Mouse (Mus musculus): Measurements from ENCODE around the gene Sh3bgrl2. TPM values are rescaled to one million over a fixed set of nuclear protein-coding genes. Genes with fewer than 3 reads are reported as not detected.
A peak's percentile ranks its signal among the peaks of the same experiment; 100 is the strongest.

The Sh3bgrl2 gene
- polyA plus RNA-seq, 1 experiment, result 13.8 TPM

DNA sequence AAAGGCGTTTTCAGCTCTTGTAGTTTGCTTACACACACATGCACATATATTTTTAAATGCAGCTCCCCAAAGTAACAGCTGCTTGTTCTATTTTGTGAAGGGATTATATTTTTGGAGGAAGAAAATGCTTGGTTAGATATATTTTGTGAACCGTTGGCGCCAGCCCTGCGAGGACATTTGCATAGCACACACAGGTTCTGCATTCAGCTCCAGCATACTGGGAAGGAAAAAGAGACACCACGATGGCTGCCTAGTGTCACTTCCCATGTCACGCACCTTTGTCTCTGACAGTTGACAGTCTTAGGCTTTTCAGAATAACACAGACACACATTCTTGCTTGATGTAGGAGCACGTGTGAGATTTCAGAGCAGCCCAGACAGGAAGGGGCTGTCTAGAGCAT is 49.9 kb downstream of the Sh3bgrl2 start:
- Histone ChIP-seq H3K27ac (ENCODE audit: insufficient read depth, low read length) (peak overlapping the region; percentile 43; the same call in 1 of the 2 replicates), H3K4me3 (ENCODE audit: insufficient read depth, low read length) (no peak overlapping the region), H3K4me1 (ENCODE audit: control insufficient read depth, insufficient read depth, low read length) (peaks cover 24% of the 10 kb centered on the region)
- TF ChIP-seq POLR2A (IDR thresholded peaks at IDR 0.05; ENCODE audit: extremely low read depth, insufficient read depth, low read length) (no peak), CTCF (IDR thresholded peaks at IDR 0.05; ENCODE audit: extremely low read depth, insufficient read depth, low read length) (no peak)

DNA sequence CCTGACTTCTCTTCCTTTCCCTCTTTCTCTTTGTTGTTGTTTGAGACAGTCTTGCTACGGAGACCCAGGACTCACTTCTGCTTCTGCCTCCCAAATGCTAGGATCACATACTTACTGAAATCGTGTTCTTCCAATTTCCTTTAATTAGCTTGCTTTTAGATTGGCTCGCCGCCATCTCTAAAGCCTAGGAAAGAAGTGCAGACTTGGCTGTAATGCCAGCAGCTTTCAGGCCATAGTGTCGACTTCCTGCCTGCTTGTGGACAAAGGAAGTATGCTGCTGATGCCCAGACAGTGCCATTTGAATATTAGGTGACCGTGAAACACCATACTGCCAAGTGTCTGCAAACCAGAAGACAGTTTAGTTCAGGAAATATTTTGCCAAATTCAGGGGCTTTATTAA is 51.4 kb downstream of the Sh3bgrl2 start:
- H3K4me1 ChIP-seq (ENCODE audit: control insufficient read depth, insufficient read depth, low read length), result peaks cover 24% of the 10 kb centered on the region
- TF ChIP-seq POLR2A (IDR thresholded peaks at IDR 0.05; ENCODE audit: extremely low read depth, insufficient read depth, low read length) (no peak), CTCF (IDR thresholded peaks at IDR 0.05; ENCODE audit: extremely low read depth, insufficient read depth, low read length) (no peak)
- no peak overlapping the region for H3K27ac ChIP-seq (ENCODE audit: insufficient read depth, low read length)
- H3K4me3 ChIP-seq (ENCODE audit: insufficient read depth, low read length), result no peak overlapping the region

GRCm38 (mm10) chr9:83600286-83601048 is 52.3 kb downstream of the Sh3bgrl2 start:
- no peak for TF ChIP-seq CTCF (IDR thresholded peaks at IDR 0.05; ENCODE audit: extremely low read depth, insufficient read depth, low read length)
- no peak for TF ChIP-seq POLR2A (IDR thresholded peaks at IDR 0.05; ENCODE audit: extremely low read depth, insufficient read depth, low read length)
- H3K4me3 ChIP-seq (ENCODE audit: insufficient read depth, low read length), result no peak overlapping the region
- H3K27ac ChIP-seq (ENCODE audit: insufficient read depth, low read length), result no peak overlapping the region
- peaks cover 21% of the 10 kb centered on the region for H3K4me1 ChIP-seq (ENCODE audit: control insufficient read depth, insufficient read depth, low read length)

- Histone ChIP-seq H3K4me1 (ENCODE audit: control insufficient read depth, insufficient read depth, low read length) (peaks cover 14% of the 10 kb centered on the region; the same call in 1 of the 2 replicates), H3K4me3 (ENCODE audit: insufficient read depth, low read length) (no peak overlapping the region), H3K27ac (ENCODE audit: insufficient read depth, low read length) (no peak overlapping the region)
- no peak for TF ChIP-seq POLR2A (IDR thresholded peaks at IDR 0.05; ENCODE audit: extremely low read depth, insufficient read depth, low read length)
- no peak for TF ChIP-seq CTCF (IDR thresholded peaks at IDR 0.05; ENCODE audit: extremely low read depth, insufficient read depth, low read length)
Observed at GRCm38 (mm10) chr9:83602176-83602770, 54.1 kb downstream of the Sh3bgrl2 start.

- H3K27ac ChIP-seq (ENCODE audit: insufficient read depth, low read length), result no peak overlapping the region
- TF ChIP-seq CTCF (IDR thresholded peaks at IDR 0.05; ENCODE audit: extremely low read depth, insufficient read depth, low read length), result no peak
- TF ChIP-seq POLR2A (IDR thresholded peaks at IDR 0.05; ENCODE audit: extremely low read depth, insufficient read depth, low read length), result no peak
- H3K4me3 ChIP-seq (ENCODE audit: insufficient read depth, low read length), result no peak overlapping the region
- H3K4me1 ChIP-seq (ENCODE audit: control insufficient read depth, insufficient read depth, low read length), result peaks cover 13% of the 10 kb centered on the region; the same call in 1 of the 2 replicates
Observed at GRCm38 (mm10) chr9:83603159-83603558, 55.0 kb downstream of the Sh3bgrl2 start.

DNA sequence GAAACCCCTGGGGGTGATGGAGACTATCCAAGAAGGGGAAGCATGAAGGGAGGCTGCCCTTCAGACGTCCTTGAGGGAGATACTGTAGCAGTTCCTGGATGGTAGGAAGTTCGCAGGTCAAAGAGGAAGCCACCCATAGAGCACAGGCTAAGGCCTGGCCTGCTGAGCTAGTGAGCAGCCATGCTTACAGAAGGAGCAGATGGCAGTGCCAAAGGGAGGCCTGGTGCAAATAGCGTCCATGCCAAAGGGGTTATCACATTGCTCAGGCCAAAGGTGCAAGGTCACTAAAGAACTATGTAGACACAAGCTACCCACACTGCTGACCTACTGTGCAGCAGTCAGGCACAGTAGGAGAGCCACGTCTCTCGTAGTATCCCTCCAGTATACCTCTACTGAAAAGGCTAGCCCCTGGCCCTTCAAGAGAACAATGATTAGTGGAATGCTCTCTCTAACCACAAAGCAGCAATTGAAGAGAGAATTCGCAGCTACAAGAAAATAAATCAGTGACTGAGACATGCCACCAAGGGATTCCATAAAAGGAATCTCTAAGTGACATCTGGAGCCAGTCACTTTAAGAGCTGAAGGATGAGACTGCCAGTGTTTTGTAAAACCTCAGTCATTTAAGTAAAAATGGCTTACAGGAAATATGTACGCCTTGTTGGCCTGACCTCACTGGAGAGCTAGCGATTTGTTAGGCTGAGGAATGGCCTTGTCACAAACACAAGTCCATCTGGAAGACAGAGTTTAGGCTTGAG is 57.9 kb downstream of the Sh3bgrl2 start:
- no peak overlapping the region for H3K27ac ChIP-seq (ENCODE audit: insufficient read depth, low read length)
- TF ChIP-seq POLR2A (IDR thresholded peaks at IDR 0.05; ENCODE audit: extremely low read depth, insufficient read depth, low read length) (no peak), CTCF (IDR thresholded peaks at IDR 0.05; ENCODE audit: extremely low read depth, insufficient read depth, low read length) (no peak)
- H3K4me3 ChIP-seq (ENCODE audit: insufficient read depth, low read length), result no peak overlapping the region
- H3K4me1 ChIP-seq (ENCODE audit: control insufficient read depth, insufficient read depth, low read length), result peaks cover 8% of the 10 kb centered on the region

DNA sequence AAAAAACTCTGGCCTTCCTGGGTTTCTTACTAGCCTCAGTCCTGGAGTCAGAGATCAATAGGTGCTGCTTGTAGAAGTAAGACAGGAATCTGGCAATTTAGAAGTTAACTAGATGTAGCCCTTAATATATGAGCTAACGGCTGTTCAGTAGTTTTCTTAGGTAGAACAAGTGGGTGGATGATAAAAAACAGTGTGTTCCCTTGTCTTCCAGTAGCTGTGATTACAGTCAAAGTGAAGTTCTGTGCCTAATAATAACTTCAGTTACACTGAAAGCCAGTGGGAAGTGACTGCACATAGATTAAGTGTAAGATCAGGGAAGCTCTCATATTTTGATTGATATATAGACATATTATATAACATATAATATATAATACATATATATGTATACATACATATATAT is 60.0 kb downstream of the Sh3bgrl2 start:
- peaks cover 8% of the 10 kb centered on the region for H3K4me1 ChIP-seq (ENCODE audit: control insufficient read depth, insufficient read depth, low read length)
- TF ChIP-seq POLR2A (IDR thresholded peaks at IDR 0.05; ENCODE audit: extremely low read depth, insufficient read depth, low read length) (no peak), CTCF (IDR thresholded peaks at IDR 0.05; ENCODE audit: extremely low read depth, insufficient read depth, low read length) (no peak)
- H3K4me3 ChIP-seq (ENCODE audit: insufficient read depth, low read length), result no peak overlapping the region
- H3K27ac ChIP-seq (ENCODE audit: insufficient read depth, low read length), result peak overlapping the region; percentile 78

GRCm38 (mm10) chr9:83609422-83610297 is 61.5 kb downstream of the Sh3bgrl2 start:
- Histone ChIP-seq H3K27ac (ENCODE audit: insufficient read depth, low read length) (no peak overlapping the region), H3K4me1 (ENCODE audit: control insufficient read depth, insufficient read depth, low read length) (peaks cover 8% of the 10 kb centered on the region), H3K4me3 (ENCODE audit: insufficient read depth, low read length) (no peak overlapping the region)
- TF ChIP-seq CTCF (IDR thresholded peaks at IDR 0.05; ENCODE audit: extremely low read depth, insufficient read depth, low read length) (peak; percentile 95), POLR2A (IDR thresholded peaks at IDR 0.05; ENCODE audit: extremely low read depth, insufficient read depth, low read length) (no peak)
